Mouse (Mus musculus) urinary bladder, adult 18-20 months (tissue): ENCODE measurements around the gene Rasal2.

Experiments used
- DNase-seq, 2 experiments: peaks; one replicate each; pipeline ENCODE4 v3.0.0; 2022; ENCODE audit warnings: low spot score in 2 of 2, mixed read lengths in 2 of 2

Rasal2 gene

DNA sequence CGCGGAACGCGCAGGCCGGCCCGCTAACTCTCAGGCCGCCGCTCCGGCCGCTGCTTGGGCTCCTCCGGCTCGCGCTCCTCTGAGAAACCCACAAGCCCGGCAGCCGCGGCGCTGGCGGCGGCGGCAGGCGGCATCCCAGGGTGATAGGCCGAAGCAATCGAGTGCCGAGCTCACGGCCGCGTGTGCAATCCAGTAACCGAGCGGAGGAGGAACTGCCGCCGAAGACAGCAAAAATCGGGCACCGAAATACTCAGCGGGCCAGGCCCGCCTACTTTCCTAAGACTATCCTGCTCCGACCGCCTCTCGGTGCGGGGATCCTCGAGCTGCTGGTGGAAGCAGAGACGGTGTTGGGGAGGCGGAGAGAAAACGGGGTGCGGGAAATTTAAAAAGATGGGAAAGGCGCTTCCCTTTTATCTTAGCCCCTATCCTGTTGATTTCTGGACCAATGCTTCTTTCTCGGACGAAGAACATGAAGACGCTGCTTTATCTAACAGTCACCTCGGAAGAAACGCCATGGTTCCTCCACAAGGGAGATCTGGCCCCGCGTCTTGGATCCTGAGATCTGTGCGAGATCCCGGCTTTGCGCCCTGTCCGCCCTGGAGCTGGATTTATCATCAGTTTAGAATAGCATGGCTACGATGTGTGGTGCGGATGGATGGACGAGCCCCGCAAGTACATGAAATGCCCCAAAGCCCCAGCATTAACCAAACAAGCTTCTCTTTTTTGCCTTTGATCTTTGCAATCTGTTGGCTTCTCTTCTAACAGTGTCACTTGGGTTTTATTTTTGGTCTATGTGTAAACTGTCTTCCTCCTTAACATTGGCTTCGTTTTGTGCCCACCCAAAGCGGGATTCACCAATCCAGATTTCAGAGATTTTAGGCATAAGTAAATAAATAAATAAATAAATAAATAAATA is at the start of gene Rasal2:
TSS of gene Rasal2 (minus strand) at position 142 of the 916 bp plus-strand sequence.
- DNase-seq = peak; percentile 90 to 92

DNA sequence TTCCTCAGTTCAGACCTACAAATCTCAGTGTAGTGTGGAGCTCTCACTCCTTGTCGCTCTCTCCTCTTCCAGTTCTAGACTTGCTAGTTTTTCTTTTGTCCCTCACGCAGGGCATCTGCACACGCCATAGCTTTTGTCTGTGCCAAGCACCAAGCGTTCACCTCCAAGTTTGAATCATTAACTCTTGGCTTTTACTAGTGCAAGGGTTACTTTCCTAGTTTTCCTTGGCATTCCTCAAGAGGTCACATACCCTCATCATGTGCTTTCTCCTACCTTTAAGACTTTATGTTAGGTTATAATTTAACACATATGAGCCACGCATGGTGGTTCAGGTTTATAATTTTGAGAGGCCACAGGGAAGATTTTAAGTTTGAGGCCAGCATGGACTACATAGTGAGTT is 48.9 kb upstream of the Rasal2 start:
- DNase-seq = no peak

DNA sequence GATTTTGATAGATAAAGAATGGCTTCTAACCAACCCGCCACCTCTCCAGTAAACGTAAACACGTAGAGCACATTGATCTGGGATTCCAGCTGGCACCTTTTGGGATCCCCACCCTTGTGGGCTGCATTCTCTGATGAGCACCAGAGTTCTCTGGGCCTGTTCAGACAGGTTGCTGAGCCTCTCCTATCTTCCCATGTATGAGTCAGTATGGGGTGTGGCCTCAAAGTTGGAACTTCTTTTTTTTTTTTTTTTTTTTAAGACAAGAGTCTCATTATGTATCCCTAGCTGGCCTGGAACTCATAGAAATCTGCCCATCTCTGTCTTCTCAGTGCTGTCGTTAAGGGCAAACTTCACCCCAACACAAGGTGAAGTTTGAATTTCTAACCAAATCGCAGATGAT is 47.5 kb upstream of the Rasal2 start:
- no peak for DNase-seq

DNA sequence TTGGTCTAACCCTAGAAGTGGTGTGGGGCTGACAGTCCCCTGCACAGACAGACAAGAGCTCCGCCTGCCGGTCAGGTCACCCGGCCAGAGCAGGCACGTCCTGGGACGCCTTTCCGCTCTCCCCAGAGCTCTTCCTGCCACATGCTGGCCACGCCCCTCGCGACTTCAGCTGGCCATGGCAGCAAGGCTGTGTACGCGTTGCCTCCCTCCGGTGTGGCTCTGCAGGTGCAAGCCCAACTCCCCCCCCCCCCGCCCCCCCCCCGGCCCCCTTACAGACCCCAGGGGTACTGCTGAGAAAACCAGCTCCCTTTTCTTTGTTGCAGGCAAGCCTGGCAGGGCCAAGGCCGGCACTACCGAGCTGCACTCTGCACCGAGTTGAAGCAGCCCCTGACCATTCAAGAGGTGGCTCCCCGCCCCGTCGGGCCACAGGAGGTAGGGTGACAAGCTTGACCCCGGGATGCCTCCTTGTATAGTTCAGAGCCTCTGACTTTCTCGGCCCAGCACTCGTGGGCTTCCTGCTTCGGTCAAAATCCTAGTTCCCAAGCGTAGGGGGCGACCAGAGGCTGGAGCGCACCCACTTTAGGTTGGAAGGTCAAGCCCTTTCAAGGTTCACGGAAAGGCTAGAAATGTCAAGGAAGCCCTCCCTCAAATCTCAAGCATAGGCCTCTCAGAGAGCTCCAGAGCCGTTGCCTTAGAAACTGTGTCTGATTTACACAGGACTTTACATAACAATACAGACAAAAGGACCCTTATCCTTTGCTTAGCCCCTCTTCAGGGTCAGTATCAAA is 46.2 kb upstream of the Rasal2 start, which contains the start of gene Cryzl2:
TSS of gene Cryzl2 (plus strand) at position 157 of the 788 bp plus-strand sequence.
- peak; percentile 50 for DNase-seq

DNA sequence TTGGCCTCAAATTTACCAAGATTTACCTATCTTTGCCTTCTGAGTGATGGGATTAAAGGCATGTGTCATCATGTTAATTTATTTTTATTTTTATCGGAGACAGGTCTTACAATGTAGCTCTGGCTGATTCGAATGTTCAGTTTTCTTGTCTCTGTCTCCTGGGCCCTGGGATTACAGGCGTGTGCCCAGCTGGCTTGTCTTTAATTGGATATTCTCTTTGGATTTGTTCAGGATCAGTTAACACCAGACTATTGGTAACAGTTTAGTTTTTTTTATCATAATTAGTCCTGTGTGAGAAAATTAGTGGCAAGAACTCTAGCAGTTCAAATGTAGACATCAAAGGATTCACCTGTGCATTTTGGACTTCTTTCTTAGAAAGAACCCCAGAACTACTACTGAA is 45.4 kb upstream of the Rasal2 start:
- no peak for DNase-seq

DNA sequence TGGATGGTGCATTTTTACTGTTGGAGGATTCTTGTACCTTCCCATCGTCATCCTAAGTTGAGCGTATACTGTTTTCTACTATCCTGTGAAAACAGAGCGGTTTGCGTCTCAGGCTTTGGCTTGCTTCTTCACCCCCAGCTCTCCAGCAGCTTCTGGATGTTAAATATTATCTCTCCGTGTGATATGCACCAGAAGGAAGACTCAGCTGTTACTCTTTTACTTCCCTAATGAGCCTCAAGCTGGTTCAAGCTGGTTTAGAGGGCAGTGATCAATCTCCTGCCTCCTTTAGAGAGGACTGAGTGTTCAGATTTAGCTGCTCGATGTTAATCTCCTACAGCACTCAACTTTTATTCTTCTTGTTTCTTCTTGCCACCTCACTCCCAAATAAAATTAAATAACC is 42.5 kb upstream of the Rasal2 start:
- DNase-seq = no peak

DNA sequence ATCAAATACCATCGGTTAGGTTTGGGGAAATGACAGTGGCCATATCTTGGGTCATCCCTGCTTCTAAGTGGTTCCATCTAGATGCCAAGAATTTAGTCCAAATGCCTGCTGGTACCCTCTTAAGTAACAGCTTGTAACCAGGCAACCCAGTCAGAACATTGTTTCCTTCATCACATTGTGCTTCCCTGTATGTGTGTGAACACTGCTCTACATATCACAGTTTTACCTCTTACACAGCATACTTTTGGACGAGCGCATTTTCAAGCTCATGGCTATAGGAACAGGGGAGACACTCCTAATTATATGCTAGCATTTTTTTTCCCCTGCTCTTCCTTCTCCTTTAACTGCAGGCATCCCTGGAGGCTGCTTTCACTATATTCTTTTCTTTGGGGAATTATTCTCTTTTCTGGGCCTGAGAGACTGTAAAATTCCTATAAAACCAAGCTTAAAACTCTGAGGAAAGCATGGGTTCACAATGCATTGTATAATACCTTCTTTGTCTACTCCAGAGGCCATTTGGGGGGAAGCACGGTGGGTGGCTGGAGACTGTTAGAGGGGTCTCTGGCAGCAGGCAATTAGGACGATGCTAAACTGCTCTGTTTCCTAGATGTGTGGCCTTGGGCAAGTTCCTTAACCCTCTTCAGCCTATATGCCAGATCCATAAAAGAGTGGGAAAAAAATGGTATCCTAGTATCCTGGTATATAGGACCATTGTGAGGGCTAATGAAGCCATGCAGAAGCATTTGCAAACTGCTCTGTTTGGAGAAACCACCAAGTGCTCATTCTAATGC is 40.6 kb upstream of the Rasal2 start:
- no peak for DNase-seq

DNA sequence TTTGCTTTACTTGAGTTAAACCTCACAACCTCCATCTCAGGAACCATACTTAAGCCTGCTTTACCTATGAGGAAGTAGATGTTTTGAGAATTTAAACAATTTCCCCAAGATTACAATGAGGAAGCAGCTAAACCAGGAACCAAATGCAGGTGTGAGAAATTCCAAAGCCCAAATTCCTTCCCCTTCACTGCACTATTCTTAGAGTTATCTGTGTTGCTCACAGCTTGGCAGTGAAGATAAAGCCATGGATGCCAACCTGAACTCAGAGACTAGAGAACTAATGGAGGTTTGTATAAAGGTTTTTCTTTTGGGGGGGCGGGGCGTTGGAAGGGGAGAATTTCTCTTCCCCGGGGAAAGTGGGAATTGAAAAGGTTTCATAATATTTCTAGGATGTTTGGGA is 39.9 kb upstream of the Rasal2 start:
- DNase-seq = no peak

DNA sequence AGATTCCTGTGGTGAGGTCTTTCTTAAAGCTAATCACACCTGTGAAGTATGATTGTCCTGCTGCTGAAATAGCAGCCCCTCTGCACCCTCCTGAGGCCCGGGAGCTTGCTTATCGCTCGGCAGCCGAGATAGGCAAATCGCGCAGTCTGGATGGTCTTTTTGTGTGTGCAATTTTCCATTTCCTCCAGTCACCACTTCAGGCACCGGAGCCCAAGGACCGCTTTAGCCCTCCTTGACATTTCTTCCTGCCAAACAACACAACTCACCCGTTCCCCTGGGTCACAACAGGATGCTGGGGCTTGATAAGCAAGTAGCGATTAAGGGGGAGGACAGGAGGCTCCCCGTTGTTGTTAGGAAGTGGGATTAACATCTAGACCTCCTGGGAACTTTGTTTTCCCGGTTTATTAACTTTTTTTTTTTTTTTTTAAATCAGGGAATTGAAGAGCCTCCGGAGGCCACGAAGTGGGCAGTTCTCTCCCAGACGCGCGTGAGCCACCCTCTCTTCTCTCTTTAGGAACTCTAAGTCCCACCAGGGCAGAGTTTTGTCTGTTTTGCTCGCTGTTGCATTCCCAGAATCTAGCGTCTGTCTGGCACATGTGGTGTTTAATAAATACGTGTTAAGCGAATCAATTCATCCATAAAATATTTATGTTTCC is 37.7 kb upstream of the Rasal2 start:
- no peak for DNase-seq

DNA sequence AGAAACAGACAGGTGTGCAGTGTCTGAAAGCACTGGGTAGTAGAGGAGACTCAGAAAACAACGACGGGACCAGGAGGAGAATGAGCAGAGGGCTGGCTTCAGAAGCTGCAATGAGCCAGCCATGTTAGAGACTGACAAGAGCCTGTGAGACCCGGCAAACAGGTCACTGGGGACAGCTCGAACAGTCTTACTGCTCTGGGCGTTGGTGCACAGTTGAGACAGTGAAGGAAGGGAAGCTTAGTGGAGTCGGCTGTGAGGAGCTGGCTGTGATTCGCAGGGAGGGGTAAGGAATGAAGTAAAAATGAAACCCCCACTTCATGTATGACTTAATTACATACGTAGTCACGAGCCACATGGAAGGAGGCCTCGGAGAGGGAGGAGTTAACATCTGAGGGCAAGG is 37.1 kb upstream of the Rasal2 start:
- DNase-seq = no peak

DNA sequence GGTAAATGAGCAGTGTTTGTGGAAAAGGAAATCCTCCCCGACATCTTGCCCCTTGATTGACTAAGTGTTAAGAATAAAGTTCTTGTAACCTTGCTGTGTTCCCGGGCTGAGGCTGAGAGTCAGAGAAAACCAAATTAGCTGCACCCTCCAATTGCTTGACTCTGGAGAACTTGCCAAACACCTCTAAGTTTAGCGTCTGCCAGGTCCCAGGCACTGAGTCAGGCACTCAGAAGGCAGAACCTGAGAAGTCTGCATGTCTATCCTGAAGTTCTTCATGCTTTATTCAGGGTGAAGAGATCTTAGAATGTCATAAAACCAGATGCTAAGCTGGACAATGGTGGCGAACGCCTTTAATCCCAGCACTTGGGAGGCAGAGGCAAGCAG is 36.4 kb upstream of the Rasal2 start:
- no peak for DNase-seq

DNA sequence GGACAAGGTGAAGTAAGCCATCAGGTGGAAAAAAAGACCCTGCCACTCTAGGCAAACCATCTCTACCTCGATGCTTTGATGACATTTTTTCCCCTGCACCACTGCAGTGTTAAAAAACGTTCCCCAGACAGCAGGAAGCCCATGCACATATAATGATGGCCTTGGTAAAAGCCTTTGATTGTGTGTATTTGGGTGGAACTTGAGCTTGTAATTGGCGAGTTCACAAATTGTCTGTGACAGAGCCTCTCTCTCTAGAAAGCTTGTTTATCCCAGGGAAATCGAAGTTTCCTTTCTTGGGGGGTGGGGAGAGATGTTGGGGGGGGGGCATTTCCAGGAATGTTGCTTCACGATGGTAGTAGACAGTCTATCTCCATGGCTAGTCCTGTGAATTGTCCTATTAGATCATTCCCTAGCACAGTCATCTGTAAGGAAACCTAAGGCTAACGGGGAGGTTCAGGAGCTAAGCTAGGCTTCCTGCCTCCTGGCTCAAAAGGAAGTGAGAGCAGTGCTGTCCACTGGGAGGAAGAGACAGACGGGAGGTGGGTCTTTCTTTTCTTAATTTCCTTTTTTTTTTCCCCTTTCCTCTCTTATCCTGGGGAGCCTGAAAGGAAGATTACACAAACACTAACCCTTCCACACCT is 35.9 kb upstream of the Rasal2 start:
- no peak for DNase-seq

DNA sequence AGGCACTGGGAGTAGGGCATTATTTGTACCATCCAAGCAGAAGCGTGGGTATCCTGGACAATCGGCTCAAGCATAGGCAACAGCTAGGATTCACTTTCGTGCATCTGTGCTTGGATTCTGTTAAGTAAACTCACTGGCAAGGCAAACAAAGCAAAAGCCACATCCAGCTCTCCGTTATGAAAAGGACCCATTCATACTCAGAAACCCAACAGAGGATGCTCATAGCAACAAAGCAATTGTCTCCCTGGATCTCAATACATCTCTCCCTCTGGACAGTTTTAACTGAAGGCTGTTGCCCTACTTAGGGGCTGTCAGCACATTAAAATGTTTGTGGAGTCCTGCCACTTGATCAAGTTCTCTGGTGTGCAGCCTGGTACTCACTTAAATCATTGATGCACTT is 34.7 kb upstream of the Rasal2 start:
- no peak for DNase-seq

DNA sequence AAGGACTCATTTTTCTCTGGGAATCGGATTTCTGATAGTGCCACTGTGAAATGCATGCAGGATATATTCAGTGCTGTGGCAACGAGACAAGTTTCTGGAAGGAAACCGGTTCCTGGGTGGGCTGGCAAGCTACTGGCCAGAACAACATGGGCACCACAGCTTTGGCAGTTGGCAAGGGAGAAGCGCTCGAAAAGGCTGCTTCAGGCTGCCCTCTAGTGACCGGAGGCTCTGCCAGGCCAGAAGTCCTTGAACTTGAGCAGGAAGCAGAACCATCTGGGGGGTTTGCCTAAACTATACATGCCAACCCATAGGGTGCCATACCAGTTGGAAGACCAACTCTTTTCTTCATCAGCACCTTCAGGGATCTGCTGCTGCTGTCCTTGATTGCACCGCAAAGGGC is 33.9 kb upstream of the Rasal2 start:
- peak; percentile 31 to 44 for DNase-seq

DNA sequence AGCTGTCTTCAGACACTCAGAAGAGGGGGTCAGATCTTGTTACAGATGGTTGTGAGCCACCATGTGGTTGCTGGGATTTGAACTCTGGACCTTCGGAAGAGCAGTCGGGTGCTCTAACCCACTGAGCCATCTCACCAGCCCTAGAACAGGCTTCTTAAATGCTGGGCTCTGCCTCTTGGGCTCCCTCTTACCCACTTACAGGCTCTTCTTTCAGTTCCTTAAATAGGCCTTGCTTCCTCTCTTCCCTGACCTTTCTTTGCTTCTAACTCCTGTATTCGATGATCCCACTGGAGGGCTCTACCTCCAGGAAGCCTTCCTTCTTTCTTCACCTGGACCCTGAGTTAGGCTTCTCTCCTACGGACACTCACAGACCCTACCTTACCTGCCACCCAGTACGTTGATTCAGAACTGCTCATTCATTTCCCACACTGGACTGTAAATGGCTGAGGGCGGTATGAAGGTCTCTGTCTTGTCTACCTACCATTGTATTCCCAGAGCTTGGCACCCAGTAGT is 33.1 kb upstream of the Rasal2 start:
- DNase-seq = no peak

DNA sequence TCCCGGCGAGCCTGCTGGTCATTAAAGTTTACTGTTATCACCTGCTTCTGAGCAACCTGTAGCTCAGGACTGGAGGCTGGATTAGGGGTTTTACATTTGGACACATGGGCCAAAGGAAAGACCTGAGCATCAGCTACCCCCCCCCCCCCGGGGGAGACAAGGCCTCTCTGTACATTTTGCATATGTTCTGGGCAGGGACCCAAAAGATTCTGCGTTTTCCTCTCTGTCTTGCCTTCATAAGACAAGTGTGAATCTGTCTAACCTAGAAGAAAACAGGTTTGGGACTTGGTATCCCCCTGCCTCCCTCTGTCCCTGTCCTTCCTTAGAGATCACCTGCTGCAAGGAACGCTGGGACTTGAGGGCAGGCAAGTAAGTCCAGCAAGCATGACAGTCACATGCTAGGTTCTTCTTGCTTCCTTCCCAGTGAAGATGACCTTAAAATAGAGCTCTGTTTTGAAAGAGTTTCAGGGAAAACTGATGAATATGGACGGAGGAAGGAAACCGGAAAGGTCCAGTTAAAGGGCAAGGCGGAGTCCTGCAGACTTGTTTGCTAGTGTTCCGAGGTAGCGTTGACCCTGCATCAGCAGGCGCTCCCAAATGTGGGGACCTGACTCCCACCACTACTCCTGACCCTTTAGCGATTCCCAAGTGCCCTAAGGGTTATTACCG is 32.4 kb upstream of the Rasal2 start:
- DNase-seq = no peak

DNA sequence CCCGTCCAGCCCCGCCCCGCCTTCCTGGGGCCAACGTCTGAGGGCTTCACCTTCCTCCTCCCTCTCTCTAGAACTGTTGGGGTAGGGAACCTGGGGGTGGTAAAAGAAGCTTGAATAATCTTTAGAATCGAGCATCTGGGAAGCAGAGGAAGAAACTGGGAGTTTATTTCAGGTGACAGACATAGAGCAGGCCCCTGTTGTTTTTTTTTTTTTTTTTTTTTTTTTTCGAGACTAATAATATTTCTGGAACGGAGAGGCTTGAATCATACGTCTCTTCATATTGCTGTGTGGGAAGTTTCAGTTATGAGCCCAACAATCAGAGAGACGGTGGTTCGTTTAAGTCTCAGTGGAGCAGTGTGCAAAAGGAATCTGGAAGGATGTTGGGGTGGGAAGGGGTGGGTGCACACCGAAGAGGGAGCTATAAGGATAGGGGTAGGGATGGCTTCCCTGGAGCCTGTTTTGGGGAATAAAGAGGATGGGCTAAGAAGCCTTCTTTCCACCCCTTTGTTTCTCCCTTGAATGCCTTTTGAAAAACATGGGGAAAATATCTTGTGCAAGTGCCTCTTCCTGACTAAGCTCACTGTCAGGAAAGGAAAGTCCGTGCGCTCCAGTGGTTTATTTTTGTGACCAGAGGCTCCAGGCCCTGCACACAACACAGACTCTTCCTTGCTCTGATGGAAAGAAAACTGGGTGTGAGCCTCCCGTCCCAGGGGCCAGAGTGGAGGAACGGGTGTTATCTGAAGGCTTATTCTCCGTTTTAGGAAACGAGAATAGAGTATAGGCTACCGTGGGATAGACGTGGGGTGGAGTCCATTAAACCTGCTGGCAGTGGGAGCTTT is 31.5 kb upstream of the Rasal2 start:
- no peak for DNase-seq

DNA sequence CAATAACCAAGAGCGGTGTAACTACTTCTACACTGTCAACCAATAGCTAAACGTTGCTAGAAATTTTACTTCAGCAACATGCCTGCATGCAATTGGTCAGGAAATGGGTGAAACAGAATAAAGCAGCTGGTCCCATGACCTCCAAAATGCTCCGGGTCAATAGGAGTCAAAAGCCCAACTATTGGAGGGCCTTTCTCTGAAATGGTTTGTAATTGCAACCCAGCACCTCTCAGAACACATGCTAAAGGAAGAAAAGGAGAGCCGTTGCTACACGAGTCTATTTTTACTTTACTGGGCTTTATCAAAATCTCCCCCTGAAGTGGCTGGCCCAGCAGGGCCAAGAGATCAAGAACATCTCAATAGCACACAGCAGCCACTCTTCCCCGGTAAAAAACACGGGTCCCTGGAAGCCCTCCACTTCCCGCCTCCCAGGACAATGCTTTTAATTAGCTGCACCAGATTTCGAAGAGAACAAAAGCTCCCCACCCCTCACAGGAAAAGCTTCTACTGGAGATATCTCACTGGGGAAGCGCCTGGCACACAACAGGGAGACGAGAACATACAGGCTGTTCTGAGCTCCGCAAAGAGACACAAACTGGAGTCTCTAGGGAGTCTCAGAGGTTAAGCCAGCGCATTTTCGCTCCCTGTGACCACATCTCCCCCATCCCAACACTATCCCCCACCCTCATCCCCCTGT is 30.8 kb upstream of the Rasal2 start:
- DNase-seq = no peak
